Mouse (Mus musculus): ENCODE results near the gene Tnfsf15.

GRCm38 (mm10) chr4:63704232-63704631 lies 40.7 kb downstream of the Tnfsf15 start:
- TF ChIP-seq CTCF (conservative IDR thresholded peaks at IDR 0.05; ENCODE audit: low read length) (no peak), POU5F1 (IDR thresholded peaks at IDR 0.05; ENCODE audit: borderline replicate concordance, low read length) (no peak)
